Mouse (Mus musculus): Measurements from ENCODE around the gene Olfr870.
"Not testable (repeated sequence)": the region's sequence is repeated elsewhere in the genome, so short reads cannot be mapped to it uniquely, and the experiment has no call there.

The Olfr870 gene

DNA sequence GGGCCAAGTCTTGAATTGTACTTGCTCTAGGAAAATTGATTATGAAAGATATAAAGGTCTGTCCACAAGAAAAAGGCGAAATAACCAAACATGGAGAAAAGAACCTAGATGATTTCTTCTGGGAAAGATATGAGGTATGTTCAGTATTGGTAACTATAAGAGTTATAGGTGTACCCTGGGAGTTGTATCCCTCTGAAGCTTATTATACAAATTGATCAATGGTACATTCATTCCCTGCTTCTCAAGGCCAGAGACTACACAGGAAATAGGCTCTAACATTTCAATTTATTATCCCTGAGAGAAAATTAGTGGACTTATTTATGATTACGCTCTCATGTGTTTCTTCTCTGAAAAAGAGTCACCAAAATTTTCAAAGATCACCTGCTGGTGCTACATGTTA lies at the start of gene Olfr870:
Olfr870 (minus strand) TSS at position 101 of the 400 bp plus-strand sequence.
- no peak for DNase-seq

DNA sequence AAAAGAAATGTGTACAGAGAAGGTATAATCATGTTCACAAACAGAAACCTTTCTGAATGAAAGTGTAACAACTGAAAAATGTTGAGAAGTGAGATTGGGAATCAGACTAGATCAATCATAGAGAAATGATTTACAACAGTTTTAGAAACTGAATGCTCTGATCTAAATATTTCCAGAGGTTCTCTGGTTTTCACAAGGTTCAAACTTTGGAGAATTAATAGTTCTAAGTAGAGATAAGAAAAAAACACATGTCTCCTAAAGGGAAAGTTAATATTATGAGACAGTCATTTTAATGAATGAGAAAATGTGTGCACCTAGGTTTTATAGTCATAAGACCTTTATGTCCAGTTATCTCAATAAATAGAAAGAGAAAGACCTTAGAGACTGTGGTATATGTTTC lies 38.0 kb upstream of the Olfr870 start, which contains the start of gene Olfr871:
Olfr871 (plus strand) TSS at position 301 of the 400 bp plus-strand sequence.
- no peak for DNase-seq

DNA sequence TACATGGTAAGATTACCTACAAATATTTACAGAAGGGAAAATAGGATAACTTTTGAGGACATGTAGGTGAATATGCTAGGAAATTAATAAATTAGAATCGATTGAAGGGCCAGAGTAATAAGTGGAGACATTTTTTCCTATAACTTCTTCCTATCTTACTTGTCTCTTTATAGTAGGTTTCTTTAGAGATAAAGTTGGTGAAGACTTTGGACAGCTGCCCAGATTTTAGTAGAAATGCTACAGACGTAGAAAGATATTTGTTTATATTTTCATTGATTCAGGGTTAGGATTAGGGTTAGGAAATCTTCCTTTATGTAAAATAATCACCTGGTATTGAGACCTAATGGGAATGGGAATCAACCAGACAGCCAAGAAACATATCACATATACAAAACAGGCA lies 37.6 kb upstream of the Olfr870 start:
- DNase-seq: no peak

DNA sequence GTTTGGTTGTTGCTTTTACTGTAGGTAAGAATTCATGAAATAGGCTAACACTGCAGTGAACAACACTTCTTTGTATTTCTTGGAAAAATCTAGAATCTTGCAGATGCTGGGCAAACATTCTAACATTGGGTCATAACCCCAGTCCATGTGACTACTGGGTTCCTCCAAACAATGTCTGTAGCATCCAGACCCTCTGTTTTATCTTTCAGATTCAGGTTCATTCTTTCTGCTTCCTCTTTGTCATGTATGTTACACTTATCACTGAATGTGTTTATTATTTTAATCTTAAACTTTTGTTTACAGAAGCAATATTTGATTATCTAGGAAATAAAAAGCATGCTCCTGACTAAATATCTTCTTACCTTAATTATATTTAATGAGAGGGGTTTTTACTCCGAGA lies 37.0 kb upstream of the Olfr870 start:
- DNase-seq: no peak

DNA sequence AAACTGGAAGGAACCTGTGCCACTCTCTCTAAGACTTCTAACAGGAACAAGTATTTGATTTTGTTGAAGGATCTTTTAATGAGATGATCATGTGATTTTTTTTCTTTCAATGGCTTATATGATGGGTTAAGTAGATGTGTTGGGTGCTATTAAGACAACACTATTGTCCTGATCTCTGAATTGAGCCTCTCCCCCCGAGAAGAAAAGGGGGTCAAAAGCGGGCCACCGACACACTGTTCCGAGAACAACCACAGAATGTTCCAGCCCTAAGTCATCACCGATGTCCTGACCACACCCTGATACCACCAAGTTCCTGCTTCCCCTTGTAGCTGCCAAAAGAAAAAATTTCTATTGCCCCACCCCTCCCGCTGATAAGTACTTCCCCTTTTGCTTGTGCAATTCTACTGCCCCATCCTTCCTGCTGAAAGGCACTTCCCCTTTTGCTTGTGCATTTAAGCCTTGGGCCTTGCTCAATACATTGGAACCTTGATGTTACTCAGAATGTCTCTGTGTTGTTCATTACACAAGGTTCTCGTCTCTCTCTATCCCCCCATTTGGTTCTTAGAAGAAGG lies 29.6 kb upstream of the Olfr870 start:
- DNase-seq: not testable (repeated sequence)

DNA sequence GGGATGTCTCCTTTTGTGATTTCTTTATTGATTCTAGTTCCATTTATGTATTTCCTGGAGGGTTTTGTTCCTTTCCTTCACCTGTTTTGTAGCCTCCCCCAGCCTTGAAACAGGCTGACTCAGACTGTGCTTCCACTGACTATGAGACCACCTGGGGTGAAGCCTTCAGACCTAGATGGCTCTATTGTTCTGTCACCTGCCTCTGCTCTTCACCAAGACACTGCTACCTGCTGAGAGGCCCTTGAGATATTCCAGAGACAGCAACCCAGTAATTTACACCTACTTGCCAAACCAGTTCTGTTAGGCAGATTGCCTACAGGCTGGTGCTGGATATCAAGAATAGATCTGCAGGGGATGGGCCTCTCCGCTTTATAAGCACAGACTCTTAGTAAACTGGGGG lies 28.3 kb upstream of the Olfr870 start:
- DNase-seq: no peak

DNA sequence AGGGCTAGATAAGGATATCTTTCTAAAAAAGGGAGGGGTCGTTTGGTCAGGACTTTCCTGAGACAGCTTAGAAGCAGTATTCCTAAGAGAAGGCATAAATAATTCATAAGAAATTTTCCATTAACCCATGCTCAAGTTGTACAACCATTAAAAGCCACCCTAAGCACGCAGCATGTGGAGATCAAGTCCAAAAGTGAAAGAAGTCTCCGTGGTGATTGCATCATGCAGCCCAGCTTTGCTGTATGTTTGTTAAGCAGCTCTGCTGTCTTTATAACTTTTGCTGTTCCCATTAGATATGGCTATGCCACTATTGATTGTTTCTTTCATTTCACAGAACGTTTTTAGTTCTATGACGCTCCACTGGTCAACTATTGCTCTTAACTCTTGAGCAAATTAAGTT lies 5.6 kb upstream of the Olfr870 start:
- DNase-seq: no peak

DNA sequence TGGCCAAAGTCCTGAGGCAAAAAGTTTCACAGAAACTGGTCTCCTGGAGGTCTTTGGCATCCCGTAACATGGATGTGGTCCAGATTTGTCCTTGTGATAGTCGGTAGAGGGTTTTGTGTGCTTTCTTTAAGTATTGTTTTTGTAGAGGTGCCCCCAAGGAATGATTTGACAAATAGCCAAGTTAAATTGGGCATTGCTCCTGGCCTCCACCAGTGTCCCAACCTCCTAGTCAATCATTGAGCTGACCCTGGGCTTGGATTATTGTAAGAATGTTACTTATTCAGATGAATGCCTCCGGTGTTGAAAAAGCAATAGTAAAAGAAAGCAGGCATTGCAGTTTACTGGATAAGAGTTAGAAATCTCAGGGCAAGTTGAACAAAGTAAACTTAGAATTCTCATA lies 24.2 kb downstream of the Olfr870 start:
- DNase-seq: no peak

DNA sequence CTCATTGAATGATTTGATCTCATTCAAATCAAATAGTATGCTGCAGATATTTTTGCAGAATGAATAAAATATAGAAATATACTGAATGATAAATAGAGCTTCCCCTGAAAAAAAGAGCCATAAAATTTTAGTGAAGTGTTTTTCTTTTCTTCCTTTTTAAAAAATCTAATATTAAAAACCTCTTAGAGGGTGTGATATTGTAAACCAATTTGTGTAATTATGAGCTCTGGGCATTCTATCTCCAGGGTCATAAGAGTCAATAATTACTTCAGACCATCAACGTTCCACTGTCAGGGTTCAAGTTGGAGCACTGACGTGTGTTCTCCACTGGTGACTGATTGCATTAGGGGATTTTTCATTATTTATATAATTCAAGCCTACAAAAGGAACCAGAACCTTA lies 45.1 kb downstream of the Olfr870 start, which contains the start of gene Olfr869:
Olfr869 (plus strand) TSS at position 301 of the 400 bp plus-strand sequence.
- no peak for DNase-seq

All from B cell, adult 2 months (primary cell).